18 mouse cellular contexts compared by ENCODE assay signal in the genomic region with DNA sequence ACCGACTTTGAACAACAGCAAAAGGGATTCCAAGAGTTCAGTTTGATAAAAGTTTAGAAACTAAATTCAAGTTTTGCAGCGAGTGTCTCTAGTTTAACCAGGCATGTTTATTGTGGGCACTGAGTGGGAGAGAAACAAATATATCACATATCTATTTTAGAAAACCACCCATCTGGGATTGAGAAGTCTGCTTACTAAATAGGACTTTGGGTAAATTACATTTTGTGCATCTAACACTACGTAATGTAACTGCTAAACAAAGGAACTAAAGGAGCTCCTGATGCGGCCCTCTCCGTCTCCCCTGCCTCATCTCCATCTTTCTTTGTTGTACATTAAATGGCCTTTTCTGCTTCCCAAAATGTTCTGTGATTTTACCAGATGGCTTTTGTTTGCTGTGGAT. TPM values are rescaled to one million over a fixed set of nuclear protein-coding genes. Genes with fewer than 3 reads are reported as not detected.
"Had no signal": no experiment of that assay in that cellular context is flagged by ENCODE, and none has a peak within 500 bp of the region (broad histone marks: within the 10 kb centered on the region; RNA-seq: fewer than 3 reads in every experiment).

No protein-coding gene starts in this region.

- H3K27ac ChIP-seq: lung, embryonic 15.5 days; macrophage; midbrain, embryonic 13.5 days; midbrain, embryonic 15.5 days; neural tube, embryonic 12.5 days; stomach, embryonic 15.5 days; stomach, postnatal 0 days had no signal

- H3K4me3 ChIP-seq: lung, embryonic 15.5 days; megakaryocyte, embryonic 14.5 days; midbrain, embryonic 13.5 days; midbrain, embryonic 15.5 days; neural tube, embryonic 12.5 days; stomach, embryonic 15.5 days had no signal

- H3K4me1 ChIP-seq: lung, embryonic 15.5 days; megakaryocyte, embryonic 14.5 days; midbrain, embryonic 15.5 days; neural tube, embryonic 12.5 days; stomach, embryonic 15.5 days had no signal

- ATAC-seq: lung, postnatal 0 days; midbrain, embryonic 13.5 days; midbrain, embryonic 15.5 days had no signal

- DNase-seq: lung, adult 2 months; lung, postnatal 14 days; lung, postnatal 36 days; right cerebral cortex, postnatal 14 days; thymus, adult 2 months; thymus, postnatal 25 days; thymus, postnatal 4 days had no signal

RNA-seq across cellular contexts. Expression of gene Pdzrn3, which starts 40.5 kb away (rescaled TPM):
- total RNA-seq: monocyte, adult 5-6 weeks; neutrophil, adult 5-6 weeks had no signal
- polyA plus RNA-seq: macrophage had no signal
